Mouse (Mus musculus): ENCODE data around the gene Cyct. TPM values are rescaled to one million over a fixed set of nuclear protein-coding genes. Genes with fewer than 3 reads are reported as not detected.

Gene Cyct
- not detected in 2 replicates for polyA plus RNA-seq (2014; fragmentation: Nextera tagmentation; extraction: Ambion mirVana)

DNA sequence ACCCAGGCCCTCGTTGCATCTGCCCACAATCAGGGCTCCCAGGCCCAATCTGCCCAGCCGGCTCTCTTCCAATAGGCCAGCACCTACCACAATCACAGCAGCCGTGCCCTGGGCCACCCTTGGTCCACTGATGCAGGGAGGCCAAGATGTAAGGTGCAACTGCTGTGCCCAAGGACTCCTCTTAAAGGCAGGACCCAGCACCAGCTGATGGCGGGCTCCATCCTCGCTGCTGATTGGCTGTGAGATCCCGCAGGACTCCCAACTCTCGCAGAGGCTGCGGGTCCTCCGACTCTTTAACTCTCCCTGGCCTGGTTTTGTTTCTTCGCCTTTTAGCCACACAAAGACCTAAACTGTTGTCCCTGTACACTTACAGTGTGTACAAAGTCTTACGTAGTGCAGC is at the start of gene Cyct:
TSS of gene Cyct (minus strand) at position 225 of the 400 bp plus-strand sequence.
- no peak for DNase-seq (ENCODE audit: low spot score)

DNA sequence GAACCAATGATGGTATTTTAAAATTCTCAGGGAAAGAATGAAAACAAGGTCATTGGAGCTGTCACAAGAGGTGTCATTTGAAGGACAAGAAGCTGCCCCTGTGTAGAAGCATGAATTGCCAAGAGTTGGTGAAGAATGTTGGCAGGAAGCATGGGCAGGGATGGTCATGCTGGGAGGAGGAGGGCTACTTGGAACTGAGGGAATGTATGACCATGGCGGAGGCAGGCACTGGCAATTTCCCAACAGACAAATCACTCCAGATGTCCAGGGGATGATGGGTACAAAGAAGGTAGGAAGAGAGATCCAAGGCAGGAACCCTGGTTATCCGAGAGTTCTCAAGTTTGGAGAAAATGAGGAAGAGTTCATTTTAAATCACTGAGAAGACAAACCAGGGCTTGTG is 49.7 kb upstream of the Cyct start:
- WGBS = 88% methylated on average over 2 of the region's 2 CpGs
- no peaks in the 10 kb centered on the region for H3K4me1 ChIP-seq (ENCODE audit: control insufficient read depth, insufficient read depth, low read length)
- no peak overlapping the region for H3K9ac ChIP-seq (replicated peaks; ENCODE audit: low read length)
- DNase-seq (ENCODE audit: low spot score) (no peak), ATAC-seq (replicated peaks; ENCODE audit: insufficient number of reproducible peaks, low FRiP score, low TSS enrichment, low read depth) (no peak)
- no peaks in the 10 kb centered on the region for H3K36me3 ChIP-seq (replicated peaks; ENCODE audit: control insufficient read depth, insufficient read depth, low read depth, low read length)
- H3K4me3 ChIP-seq (ENCODE audit: low read depth, low read length) = no peak overlapping the region
- no peaks in the 10 kb centered on the region for H3K27me3 ChIP-seq (ENCODE audit: control insufficient read depth, insufficient read depth, low read length)
- no peak overlapping the region for H3K27ac ChIP-seq (replicated peaks; ENCODE audit: low read depth, low read length)
- no peaks in the 10 kb centered on the region for H3K9me3 ChIP-seq (replicated peaks; ENCODE audit: control insufficient read depth, low read length)
- H3K4me2 ChIP-seq (ENCODE audit: low read depth, low read length) = no peak overlapping the region

More for the DNA sequence above, at the start of gene Cyct:
- no peaks in the 10 kb centered on the region for H3K9me3 ChIP-seq (replicated peaks; ENCODE audit: control insufficient read depth, low read length)
- no peak within 1 kb of the TSS for H3K9ac ChIP-seq (replicated peaks; ENCODE audit: low read length)
- 84% methylated on average over 11 of the region's 11 CpGs for WGBS
- H3K4me2 ChIP-seq (ENCODE audit: low read depth, low read length) = no peak within 1 kb of the TSS
- no peak within 1 kb of the TSS for H3K27ac ChIP-seq (replicated peaks; ENCODE audit: low read depth, low read length)
- no peak within 1 kb of the TSS for H3K4me3 ChIP-seq (ENCODE audit: low read depth, low read length)
- H3K4me1 ChIP-seq (ENCODE audit: control insufficient read depth, insufficient read depth, low read length) = no peaks in the 10 kb centered on the region
- H3K27me3 ChIP-seq (ENCODE audit: control insufficient read depth, insufficient read depth, low read length) = no peaks in the 10 kb centered on the region
- H3K36me3 ChIP-seq (replicated peaks; ENCODE audit: control insufficient read depth, insufficient read depth, low read depth, low read length) = no peaks in the 10 kb centered on the region
- ATAC-seq (replicated peaks; ENCODE audit: insufficient number of reproducible peaks, low FRiP score, low TSS enrichment, low read depth) = no peak

- ATAC-seq (replicated peaks; ENCODE audit: insufficient number of reproducible peaks, low FRiP score, low TSS enrichment, low read depth) (no peak), DNase-seq (ENCODE audit: low spot score) (no peak)
- Histone ChIP-seq H3K9me3 (replicated peaks; ENCODE audit: control insufficient read depth, low read length) (no peaks in the 10 kb centered on the region), H3K27me3 (ENCODE audit: control insufficient read depth, insufficient read depth, low read length) (no peaks in the 10 kb centered on the region), H3K36me3 (replicated peaks; ENCODE audit: control insufficient read depth, insufficient read depth, low read depth, low read length) (no peaks in the 10 kb centered on the region), H3K4me1 (ENCODE audit: control insufficient read depth, insufficient read depth, low read length) (no peaks in the 10 kb centered on the region), H3K27ac (replicated peaks; ENCODE audit: low read depth, low read length) (no peak overlapping the region), H3K9ac (replicated peaks; ENCODE audit: low read length) (no peak overlapping the region), H3K4me2 (ENCODE audit: low read depth, low read length) (no peak overlapping the region), H3K4me3 (ENCODE audit: low read depth, low read length) (no peak overlapping the region)
- WGBS = 66% methylated on average over 1 of the region's 1 CpGs
These were observed 49.3 kb upstream of the Cyct start for GRCm38 (mm10) chr2:76409526-76409925.

DNA sequence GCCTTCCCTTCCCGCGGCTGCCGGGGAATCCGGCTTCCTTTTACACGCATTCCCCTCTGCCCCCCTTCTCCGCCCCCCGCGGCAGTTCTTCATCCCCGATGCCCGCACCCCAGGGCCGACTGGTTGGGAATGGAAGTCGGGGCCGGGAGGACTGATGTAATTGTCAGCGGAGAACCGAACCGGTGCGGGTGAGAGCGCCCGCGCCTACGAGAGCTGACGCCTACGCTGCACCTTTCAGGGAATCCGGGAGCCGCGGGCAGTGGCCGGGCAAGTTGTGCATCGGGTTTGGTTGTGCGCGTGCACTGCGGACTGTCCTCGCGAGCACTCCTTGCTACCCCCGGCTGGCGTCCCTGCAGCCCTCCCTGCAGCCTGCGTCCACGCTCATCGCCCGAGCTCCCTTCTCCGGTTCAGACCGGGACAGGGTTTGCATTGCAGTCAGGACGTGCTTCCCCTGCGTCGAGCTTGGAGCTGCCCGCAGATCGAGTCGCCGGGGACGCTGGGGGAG is 46.7 kb upstream of the Cyct start:
- H3K4me3 ChIP-seq (ENCODE audit: low read depth, low read length) = peak overlapping the region; percentile 83
- 0 out of 2 replicates have a peak, but pooled peaks cover 2% of the 10 kb centered on the region for H3K27me3 ChIP-seq (ENCODE audit: control insufficient read depth, insufficient read depth, low read length)
- no peaks in the 10 kb centered on the region for H3K9me3 ChIP-seq (replicated peaks; ENCODE audit: control insufficient read depth, low read length)
- ATAC-seq (replicated peaks; ENCODE audit: insufficient number of reproducible peaks, low FRiP score, low TSS enrichment, low read depth) (peak; percentile 65), DNase-seq (ENCODE audit: low spot score) (peak; percentile 71)
- H3K4me2 ChIP-seq (ENCODE audit: low read depth, low read length) = peak overlapping the region; percentile 87
- peak overlapping the region; percentile 81 for H3K9ac ChIP-seq (replicated peaks; ENCODE audit: low read length)
- WGBS = under 1% methylated on average over 49 of the region's 49 CpGs
- H3K27ac ChIP-seq (replicated peaks; ENCODE audit: low read depth, low read length) = peak overlapping the region; percentile 41; the same call in 1 of the 2 replicates
- H3K4me1 ChIP-seq (ENCODE audit: control insufficient read depth, insufficient read depth, low read length) = no peaks in the 10 kb centered on the region
- no peaks in the 10 kb centered on the region for H3K36me3 ChIP-seq (replicated peaks; ENCODE audit: control insufficient read depth, insufficient read depth, low read depth, low read length)

GRCm38 (mm10) chr2:76406151-76406936 is 46.1 kb upstream of the Cyct start, which contains the start of gene Osbpl6:
Gene Osbpl6 (plus strand): TSS chr2:76406508.
- WGBS = under 1% methylated on average over 74 of the region's 89 CpGs
- peak within 1 kb of the TSS; percentile 81 for H3K9ac ChIP-seq (replicated peaks; ENCODE audit: low read length)
- no peaks in the 10 kb centered on the region for H3K4me1 ChIP-seq (ENCODE audit: control insufficient read depth, insufficient read depth, low read length)
- H3K27me3 ChIP-seq (ENCODE audit: control insufficient read depth, insufficient read depth, low read length) = 0 out of 2 replicates have a peak, but pooled peaks cover 2% of the 10 kb centered on the region
- ATAC-seq (replicated peaks; ENCODE audit: insufficient number of reproducible peaks, low FRiP score, low TSS enrichment, low read depth) (peak; percentile 92), DNase-seq (ENCODE audit: low spot score) (peak; percentile 86)
- peak within 1 kb of the TSS; percentile 87 for H3K4me2 ChIP-seq (ENCODE audit: low read depth, low read length)
- H3K27ac ChIP-seq (replicated peaks; ENCODE audit: low read depth, low read length) = peak within 1 kb of the TSS; percentile 52; the same call in 1 of the 2 replicates
- no peaks in the 10 kb centered on the region for H3K9me3 ChIP-seq (replicated peaks; ENCODE audit: control insufficient read depth, low read length)
- peak within 1 kb of the TSS; percentile 83 for H3K4me3 ChIP-seq (ENCODE audit: low read depth, low read length)
- no peaks in the 10 kb centered on the region for H3K36me3 ChIP-seq (replicated peaks; ENCODE audit: control insufficient read depth, insufficient read depth, low read depth, low read length)

DNA sequence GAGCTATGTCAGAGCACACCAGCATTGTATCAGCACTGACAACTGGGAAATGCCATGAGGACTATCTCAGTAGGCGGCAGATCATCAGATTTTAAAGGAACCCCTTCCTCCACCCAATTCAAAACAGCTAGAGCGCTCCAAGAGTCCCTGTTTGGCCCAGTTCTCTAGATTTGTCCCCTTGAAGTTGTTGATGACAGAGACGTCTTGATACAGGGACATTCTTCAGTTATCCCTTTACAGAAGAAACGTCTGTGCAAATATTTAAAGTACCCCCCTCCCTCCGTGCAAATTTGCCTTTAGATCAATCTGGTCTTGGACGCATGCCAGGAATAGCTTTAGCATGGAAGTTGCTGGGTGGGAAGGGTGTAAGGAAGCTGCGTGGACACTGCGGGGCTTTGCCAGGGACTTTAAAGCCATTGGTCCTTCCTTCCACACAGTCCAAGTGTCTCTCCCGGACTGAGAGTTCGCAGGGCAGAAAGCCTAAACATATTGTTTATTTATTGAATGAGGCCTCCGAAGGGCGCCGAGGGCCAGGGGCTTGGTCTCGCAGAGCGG is 45.4 kb upstream of the Cyct start:
- ATAC-seq (replicated peaks; ENCODE audit: insufficient number of reproducible peaks, low FRiP score, low TSS enrichment, low read depth) = no peak; the same call in 1 of the 2 replicates
- DNase-seq (ENCODE audit: low spot score) = no peak
- no peaks in the 10 kb centered on the region for H3K36me3 ChIP-seq (replicated peaks; ENCODE audit: control insufficient read depth, insufficient read depth, low read depth, low read length)

GRCm38 (mm10) chr2:76400178-76400577 is 39.9 kb upstream of the Cyct start:
- DNase-seq (ENCODE audit: low spot score) (no peak), ATAC-seq (replicated peaks; ENCODE audit: insufficient number of reproducible peaks, low FRiP score, low TSS enrichment, low read depth) (no peak)
- Histone ChIP-seq H3K27me3 (ENCODE audit: control insufficient read depth, insufficient read depth, low read length) (0 out of 2 replicates have a peak, but pooled peaks cover 2% of the 10 kb centered on the region), H3K36me3 (replicated peaks; ENCODE audit: control insufficient read depth, insufficient read depth, low read depth, low read length) (no peaks in the 10 kb centered on the region), H3K9me3 (replicated peaks; ENCODE audit: control insufficient read depth, low read length) (no peaks in the 10 kb centered on the region), H3K4me1 (ENCODE audit: control insufficient read depth, insufficient read depth, low read length) (no peaks in the 10 kb centered on the region), H3K27ac (replicated peaks; ENCODE audit: low read depth, low read length) (no peak overlapping the region), H3K4me3 (ENCODE audit: low read depth, low read length) (no peak overlapping the region), H3K9ac (replicated peaks; ENCODE audit: low read length) (no peak overlapping the region), H3K4me2 (ENCODE audit: low read depth, low read length) (no peak overlapping the region)

More for the DNA sequence above, 45.4 kb upstream of the Cyct start:
- peak overlapping the region; percentile 81 for H3K9ac ChIP-seq (replicated peaks; ENCODE audit: low read length)
- no peaks in the 10 kb centered on the region for H3K4me1 ChIP-seq (ENCODE audit: control insufficient read depth, insufficient read depth, low read length)
- peak overlapping the region; percentile 83 for H3K4me3 ChIP-seq (ENCODE audit: low read depth, low read length)
- 0 out of 2 replicates have a peak, but pooled peaks cover 2% of the 10 kb centered on the region for H3K27me3 ChIP-seq (ENCODE audit: control insufficient read depth, insufficient read depth, low read length)
- H3K4me2 ChIP-seq (ENCODE audit: low read depth, low read length) = peak overlapping the region; percentile 87
- no peaks in the 10 kb centered on the region for H3K9me3 ChIP-seq (replicated peaks; ENCODE audit: control insufficient read depth, low read length)
- 3% methylated on average over 15 of the region's 15 CpGs for WGBS
- H3K27ac ChIP-seq (replicated peaks; ENCODE audit: low read depth, low read length) = peak overlapping the region; percentile 52; the same call in 1 of the 2 replicates

DNA sequence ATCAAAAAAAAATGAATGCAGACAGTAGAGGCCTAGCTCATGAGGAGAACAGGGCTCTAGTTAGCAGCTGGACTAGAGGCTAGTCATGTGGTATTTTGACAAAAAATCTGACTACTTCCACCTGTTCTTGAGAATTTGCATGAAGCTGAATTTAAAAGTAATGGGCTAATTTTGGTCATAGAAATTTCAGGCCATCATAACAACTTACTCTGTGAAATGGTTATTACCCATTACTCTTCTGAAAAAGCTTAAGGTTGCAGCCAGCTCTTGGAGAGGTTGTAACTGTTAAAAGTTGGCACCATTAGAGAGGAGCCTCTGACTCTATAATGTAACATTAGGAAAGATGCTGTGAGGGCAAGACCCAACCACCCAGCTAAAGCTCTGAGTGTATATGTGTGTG is 26.3 kb upstream of the Cyct start:
- no peaks in the 10 kb centered on the region for H3K4me1 ChIP-seq (ENCODE audit: control insufficient read depth, insufficient read depth, low read length)
- H3K27me3 ChIP-seq (ENCODE audit: control insufficient read depth, insufficient read depth, low read length) = no peaks in the 10 kb centered on the region
- H3K36me3 ChIP-seq (replicated peaks; ENCODE audit: control insufficient read depth, insufficient read depth, low read depth, low read length) = no peaks in the 10 kb centered on the region; the same call in 1 of the 2 replicates
- H3K9me3 ChIP-seq (replicated peaks; ENCODE audit: control insufficient read depth, low read length) = no peaks in the 10 kb centered on the region
- DNase-seq (ENCODE audit: low spot score) = no peak
- no peak overlapping the region for H3K4me2 ChIP-seq (ENCODE audit: low read depth, low read length)
- no peak overlapping the region for H3K27ac ChIP-seq (replicated peaks; ENCODE audit: low read depth, low read length)
- H3K4me3 ChIP-seq (ENCODE audit: low read depth, low read length) = no peak overlapping the region
- ATAC-seq (replicated peaks; ENCODE audit: insufficient number of reproducible peaks, low FRiP score, low TSS enrichment, low read depth) = no peak
- no peak overlapping the region for H3K9ac ChIP-seq (replicated peaks; ENCODE audit: low read length)
